Mouse (Mus musculus): ENCODE measurements at regions not wholly inside any gene's neighbourhood (a gene's known extent, or its start where the extent isn't known, plus 50 kb on each side); places are given as distances from the start of the nearest gene placed in this dataset.

GRCm38 (mm10) chr17:47983286-47983685 lies 54.8 kb downstream of the 1700122O11Rik start:
- DNase-seq (ENCODE audit: low spot score): no peak
- intact Hi-C loops (cut with DNase I): no loop called here

- intact Hi-C loops (cut with DNase I): no loop called here
- no peak for DNase-seq (ENCODE audit: low spot score)
These were observed 56.5 kb downstream of the 1700122O11Rik start for GRCm38 (mm10) chr17:47981556-47982027.

GRCm38 (mm10) chr17:47979266-47979665 lies 54.8 kb upstream of the Foxp4 start:
- intact Hi-C loops (cut with DNase I): no loop called here
- DNase-seq (ENCODE audit: low spot score): no peak

DNA sequence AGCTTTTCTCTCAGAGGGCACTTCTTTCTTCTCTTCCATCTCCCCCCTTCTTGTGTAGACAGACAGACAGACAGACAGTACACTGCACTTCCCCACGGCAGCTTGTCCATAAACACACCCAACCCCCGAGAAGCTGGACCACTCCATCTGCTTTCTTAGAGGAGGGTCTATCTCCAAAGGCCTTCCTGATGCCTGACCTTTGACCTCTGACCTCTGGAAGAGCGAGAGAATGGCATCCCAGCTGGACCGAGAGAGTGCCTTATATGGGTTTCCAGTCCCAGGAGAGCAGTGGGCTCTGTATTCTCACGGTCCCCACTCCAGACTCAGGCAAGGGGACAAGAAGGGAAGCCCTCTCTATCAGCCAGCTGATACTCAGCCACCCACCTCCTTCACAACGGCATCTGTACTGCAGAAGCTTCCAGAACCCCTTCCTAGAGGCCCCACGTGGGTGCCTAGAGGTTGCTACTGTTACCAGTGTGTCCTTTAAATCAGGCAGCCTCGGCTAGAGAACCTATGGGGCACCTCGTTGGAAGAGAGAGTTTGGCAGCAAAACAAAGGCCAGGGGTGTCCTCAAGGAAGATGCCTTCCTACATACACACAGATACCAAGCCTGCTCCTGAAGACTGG lies 54.1 kb upstream of the Foxp4 start:
- DNase-seq (ENCODE audit: low spot score): no peak
- intact Hi-C loops (cut with DNase I): no loop called here

GRCm38 (mm10) chr17:47978001-47978400 lies 53.6 kb upstream of the Foxp4 start:
- intact Hi-C loops (cut with DNase I): no loop called here

GRCm38 (mm10) chr17:47976999-47977357 lies 52.5 kb upstream of the Foxp4 start:
- no peak for DNase-seq (ENCODE audit: low spot score)
- intact Hi-C loops (cut with DNase I): no loop called here

More at GRCm38 (mm10) chr17:47978001-47978400, 53.6 kb upstream of the Foxp4 start:
- no peak for DNase-seq (ENCODE audit: low spot score)

- DNase-seq (ENCODE audit: low spot score): peak; percentile 30
- intact Hi-C loops (cut with DNase I): no loop called here
These were observed 51.9 kb upstream of the Foxp4 start for GRCm38 (mm10) chr17:47976061-47976998.

- intact Hi-C loops (cut with DNase I): no loop called here
- DNase-seq (ENCODE audit: low spot score): no peak
These were observed 51.0 kb upstream of the Foxp4 start for GRCm38 (mm10) chr17:47975281-47976060.

- intact Hi-C loops (cut with DNase I): loop anchor here (5.0 kb wide), 1 partner anchor 52 kb away; the partner anchor contains the start of gene Foxp4
- no peak for DNase-seq (ENCODE audit: low spot score)
These were observed 50.1 kb upstream of the Foxp4 start for GRCm38 (mm10) chr17:47974503-47974902.
